ENCODE assay signal across 17 mouse cellular contexts in genomic region chr10:113240766-113241372, GRCm38 (mm10).
DNase-seq lines count a peak whose midpoint lies in the region; TF ChIP-seq lines count a peak whose summit lies in the region.
"Had no signal": no experiment of that assay in that cellular context is flagged by ENCODE, and none has a peak within 500 bp of the region (broad histone marks: within the 10 kb centered on the region; RNA-seq: fewer than 3 reads in every experiment).

No protein-coding gene starts in this region.

- DNase-seq in right cerebral cortex, adult 18-20 months = peak; percentile 28
- no peak for DNase-seq in right cerebral cortex, postnatal 14 days
- DNase-seq in layer of hippocampus, adult 2 months (ENCODE audit: low spot score in 2 of 2) = peak; percentile 22 to 23
- DNase-seq in left cerebral cortex, adult 9 months (ENCODE audit: low spot score in 2 of 2) = peak; percentile 26
- DNase-seq in ovary, postnatal 10 days (ENCODE audit: low spot score) = no peak
- DNase-seq in kidney, adult 2 months = no peak
- no peak for DNase-seq in urinary bladder, postnatal 36 days (ENCODE audit: low spot score in 2 of 2)
- DNase-seq: adrenal gland, postnatal 25 days; forebrain, postnatal 0 days; gastrocnemius, postnatal 36 days had no signal

- H3K36me3 ChIP-seq in kidney, adult 2 months (ENCODE audit: control insufficient read depth, insufficient read depth, low read length) = no peaks in the 10 kb centered on the region
- H3K36me3 ChIP-seq: heart, embryonic 15.5 days; intestine, embryonic 15.5 days; liver, embryonic 15.5 days; midbrain, embryonic 12.5 days; neural tube, embryonic 13.5 days; stomach, embryonic 15.5 days had no signal

- no peaks in the 10 kb centered on the region for H3K4me1 ChIP-seq in kidney, adult 2 months (ENCODE audit: control insufficient read depth, insufficient read depth, low read length)
- H3K4me1 ChIP-seq: heart, embryonic 15.5 days; intestine, embryonic 15.5 days; liver, embryonic 15.5 days; midbrain, embryonic 12.5 days; neural tube, embryonic 13.5 days; stomach, embryonic 15.5 days had no signal

- H3K4me3 ChIP-seq in layer of hippocampus, adult 2 months = no peak overlapping the region
- no peak overlapping the region for H3K4me3 ChIP-seq in kidney, adult 2 months (ENCODE audit: insufficient read depth, low read depth, low read length)
- H3K4me3 ChIP-seq: heart, embryonic 15.5 days; intestine, embryonic 15.5 days; liver, embryonic 15.5 days; midbrain, embryonic 12.5 days; neural tube, embryonic 13.5 days; stomach, embryonic 15.5 days had no signal

- H3K27me3 ChIP-seq in kidney, adult 2 months (replicated peaks; ENCODE audit: control insufficient read depth, insufficient read depth, low read length) = no peaks in the 10 kb centered on the region
- H3K27me3 ChIP-seq: heart, embryonic 15.5 days; intestine, embryonic 15.5 days; liver, embryonic 15.5 days; midbrain, embryonic 12.5 days; neural tube, embryonic 13.5 days; stomach, embryonic 15.5 days had no signal

- H3K27ac ChIP-seq in layer of hippocampus, adult 2 months = peak overlapping the region; percentile 70
- H3K27ac ChIP-seq in kidney, adult 2 months (ENCODE audit: insufficient read depth, low read depth, low read length) = no peak overlapping the region
- H3K27ac ChIP-seq: heart, embryonic 15.5 days; intestine, embryonic 15.5 days; kidney, postnatal 0 days; liver, embryonic 15.5 days; midbrain, embryonic 12.5 days; neural tube, embryonic 13.5 days; stomach, embryonic 15.5 days had no signal

- 78% methylated on average over 13 of the region's 13 CpGs for WGBS in kidney, adult 2 months

- TF ChIP-seq POLR2A in kidney, adult 2 months (IDR thresholded peaks at IDR 0.05; ENCODE audit: low read depth, low read length) = no peak

- no peak for TF ChIP-seq CTCF in layer of hippocampus, adult 2 months (conservative IDR thresholded peaks at IDR 0.05)
- TF ChIP-seq CTCF in kidney, adult 2 months (conservative IDR thresholded peaks at IDR 0.05; ENCODE audit: insufficient read depth, insufficient read length, low read depth, low read length) = no peak

Comparison
In these comparisons a context has a peak if more than half of its experiments do, and no peak if none do; other contexts are left out.
1. DNase-seq: peak in right cerebral cortex, adult 18-20 months (single experiment), layer of hippocampus, adult 2 months (2 of 2) and left cerebral cortex, adult 9 months (2 of 2); none in right cerebral cortex, postnatal 14 days (single experiment), ovary, postnatal 10 days (single experiment), kidney, adult 2 months (single experiment) and urinary bladder, postnatal 36 days (0 of 2).